Mouse (Mus musculus) left cerebral cortex, postnatal 4 days (tissue): ENCODE data around the gene Ppy. TPM values are rescaled to one million over a fixed set of nuclear protein-coding genes. Genes with fewer than 3 reads are reported as not detected.

ENCODE experiments used
- total RNA-seq, 2 experiments: library from RNA; stranded (reverse); gene quantifications; 2 replicates each; pipeline ENCODE4 v1.2.3; 2021

The Ppy gene
- total RNA-seq, 2 experiments from 2014 or later = not detected

Other genes starting within 250 kb of the Ppy start
- 1 to 10 TPM; 1.2 to 1.5 TPM for gene Meox1, start 206.9 kb downstream of the Ppy start, total RNA-seq
- not detected for gene Sost, start 134.3 kb downstream of the Ppy start, total RNA-seq
- not detected for gene Cfap97d1, start 117.0 kb downstream of the Ppy start, total RNA-seq
- 10 to 100 TPM; 53.2 to 56.5 TPM for gene Dusp3, start 114.3 kb downstream of the Ppy start, total RNA-seq
- gene Mpp3, start 72.9 kb downstream of the Ppy start, total RNA-seq = 10 to 100 TPM; 53.1 to 56.3 TPM
- not detected for gene Cd300lg, start 59.8 kb downstream of the Ppy start, total RNA-seq
- 10 to 100 TPM; 39.1 to 45.0 TPM for gene Mpp2, start 12.8 kb downstream of the Ppy start, total RNA-seq
- gene Pyy, start 6.5 kb upstream of the Ppy start, total RNA-seq = not detected
- under 1 TPM in 1 of 2 experiments, not detected in 1; 0.16 TPM for gene Nags, start 44.2 kb upstream of the Ppy start, total RNA-seq
- 10 to 100 TPM; 23.8 to 26.4 TPM for gene Tmem101, start 55.1 kb upstream of the Ppy start, total RNA-seq
- 10 to 100 TPM; 84.5 to 86.0 TPM for gene Lsm12, start 84.0 kb upstream of the Ppy start, total RNA-seq
- gene G6pc3, start 88.3 kb upstream of the Ppy start, total RNA-seq = 10 to 100 TPM; 34.6 to 35.4 TPM
- 100 to 1,000 TPM; 205 to 213 TPM for gene Hdac5, start 128.8 kb upstream of the Ppy start, total RNA-seq
- 1 to 10 TPM; 1.4 to 1.6 TPM for gene BC030867, start 147.6 kb upstream of the Ppy start, total RNA-seq
- gene Asb16, start 167.4 kb upstream of the Ppy start, total RNA-seq = under 1 TPM; 0.91 to 0.98 TPM
- 10 to 100 TPM; 53.6 to 56.1 TPM for gene Tmub2, start 183.6 kb upstream of the Ppy start, total RNA-seq
- gene Atxn7l3, start 195.3 kb upstream of the Ppy start, total RNA-seq = 100 to 1,000 TPM; 183 to 189 TPM
- 100 to 1,000 TPM; 113 to 115 TPM for gene Ubtf, start 218.4 kb upstream of the Ppy start, total RNA-seq